Mouse (Mus musculus): Measurements from ENCODE around the gene Zfp93.
"Not testable (repeated sequence)": the region's sequence is repeated elsewhere in the genome, so short reads cannot be mapped to it uniquely, and the experiment has no call there.

Zfp93 gene

GRCm38 (mm10) chr7:24270288-24270672 is at the start of gene Zfp93:
Gene Zfp93 (plus strand): TSS chr7:24270420.
- peak; percentile 71 for DNase-seq (ENCODE audit: low spot score in 2 of 2)

DNA sequence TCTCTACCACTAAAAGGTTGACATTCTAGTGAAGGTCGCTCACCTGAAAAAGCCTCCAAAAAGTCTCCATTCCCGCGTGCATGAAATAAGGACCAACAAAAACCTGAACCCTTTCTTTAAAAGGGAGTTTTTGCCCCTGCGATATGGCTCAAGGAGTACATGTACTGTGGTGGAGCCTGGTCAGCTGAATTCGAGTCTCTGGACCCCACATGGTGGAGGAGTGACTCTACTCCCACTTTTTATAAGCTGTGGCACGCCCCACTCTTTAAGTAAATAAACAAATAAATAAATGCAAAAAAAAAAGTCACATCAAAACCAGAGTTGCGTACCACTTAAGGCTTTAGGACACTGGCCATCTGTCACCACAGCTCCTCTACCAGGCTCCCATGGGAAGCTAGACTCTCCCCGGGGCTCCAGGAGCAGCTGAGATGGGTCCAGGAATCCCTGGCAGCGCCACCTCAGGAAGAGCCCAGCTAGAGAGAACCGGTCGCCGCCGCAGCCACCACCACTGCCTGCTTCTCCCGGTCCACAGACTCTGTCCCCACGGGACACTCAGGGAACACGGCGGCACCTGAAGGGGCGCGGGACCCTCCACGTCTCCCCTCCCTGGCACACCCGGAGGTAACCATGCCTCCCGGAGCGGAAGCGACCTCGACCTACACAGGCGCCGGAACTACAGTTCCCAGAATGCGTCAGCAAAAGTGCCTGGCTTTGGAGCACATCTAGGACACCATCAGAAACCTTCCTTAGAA is 33.0 kb upstream of the Zfp93 start, which contains the start of gene Zfp109:
Zfp109 (minus strand) TSS at position 521 of the 752 bp plus-strand sequence.
- peak; percentile 39 to 60 for DNase-seq (ENCODE audit: low spot score in 2 of 2)

GRCm38 (mm10) chr7:24253779-24254615 is 16.2 kb upstream of the Zfp93 start:
- no peak for DNase-seq (ENCODE audit: low spot score in 2 of 2)

- peak; percentile 76 to 78 for DNase-seq (ENCODE audit: low spot score in 2 of 2)
These were observed 15.4 kb upstream of the Zfp93 start, which contains the start of gene Zfp108 for GRCm38 (mm10) chr7:24254633-24255474. Gene Zfp108 (plus strand): TSS chr7:24254794.

GRCm38 (mm10) chr7:24259306-24259999 is 10.8 kb upstream of the Zfp93 start:
- no peak for DNase-seq (ENCODE audit: low spot score in 2 of 2)

- no peak for DNase-seq (ENCODE audit: low spot score in 2 of 2)
These were observed 10.3 kb upstream of the Zfp93 start for GRCm38 (mm10) chr7:24260000-24260312.

- DNase-seq (ENCODE audit: low spot score in 2 of 2): no peak
These were observed 1.8 kb upstream of the Zfp93 start for GRCm38 (mm10) chr7:24268176-24269155.

DNA sequence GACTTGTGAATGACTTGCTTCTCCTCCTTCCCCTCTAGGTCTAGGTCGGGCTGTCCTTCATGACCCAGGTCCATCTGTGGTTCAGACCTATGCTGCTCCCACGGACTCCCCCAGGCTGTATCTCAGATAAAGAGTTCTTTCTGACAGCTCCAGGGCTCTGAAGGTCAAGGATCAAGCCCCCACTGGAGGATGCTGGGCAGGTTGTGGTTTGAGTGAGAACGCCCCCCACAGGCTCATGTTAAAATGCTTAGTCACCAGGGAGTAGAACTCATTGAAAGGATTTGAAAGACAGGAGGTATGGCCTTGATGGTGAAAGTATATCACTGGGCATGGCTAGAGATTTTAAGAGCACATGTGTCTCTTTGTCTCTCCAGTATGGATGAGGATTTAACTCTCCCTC is 964 bp upstream of the Zfp93 start:
- DNase-seq (ENCODE audit: low spot score in 2 of 2): no peak

DNA sequence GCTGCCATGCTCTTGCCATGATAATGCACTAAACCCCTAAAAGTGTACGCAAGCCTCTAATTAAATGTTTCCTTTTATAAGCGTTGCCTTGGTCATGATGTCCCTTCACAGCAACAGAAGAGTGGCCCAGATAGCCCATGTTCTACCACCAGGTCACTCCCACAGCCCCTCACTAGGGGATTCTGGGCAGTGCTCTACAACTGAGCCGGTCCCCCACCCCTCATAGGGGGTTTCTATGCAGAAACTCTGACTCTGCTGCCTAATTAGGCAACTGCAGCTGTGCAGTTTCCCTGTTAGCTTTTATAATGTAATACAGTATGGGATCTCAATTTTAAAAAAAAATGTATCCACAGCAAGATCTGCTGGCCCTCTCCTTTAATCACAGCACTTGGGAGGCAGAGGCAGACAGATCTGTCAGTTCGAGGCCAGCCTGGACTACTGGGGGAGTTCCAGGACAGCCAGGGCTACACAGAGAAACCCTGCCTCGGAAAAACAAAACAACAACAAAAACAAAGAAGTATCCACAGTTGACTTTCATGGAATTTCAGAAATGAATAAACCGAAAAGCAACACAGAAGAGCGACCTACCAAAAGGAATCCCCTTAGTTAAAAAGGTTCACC is 443 bp upstream of the Zfp93 start:
- no peak for DNase-seq (ENCODE audit: low spot score in 2 of 2)

DNA sequence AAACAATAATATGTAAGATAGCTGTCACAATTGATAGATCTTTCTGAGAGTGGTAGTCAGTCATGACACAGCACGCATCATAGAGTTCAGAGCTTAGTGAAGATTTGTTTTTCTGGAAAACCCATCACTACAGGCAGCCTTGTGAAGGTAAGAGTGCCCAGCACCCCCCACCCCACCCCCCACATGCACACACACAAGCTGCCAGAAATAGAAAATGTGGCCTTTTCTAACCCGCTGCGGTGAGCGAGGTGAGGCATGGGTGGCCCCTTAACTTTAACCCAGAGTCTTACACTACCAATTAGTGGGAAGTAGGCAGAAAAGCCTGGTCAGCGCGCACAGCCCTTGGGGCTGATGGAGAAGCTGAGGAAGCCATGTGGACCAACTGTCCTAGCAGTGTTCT is 971 bp downstream of the Zfp93 start:
- no peak for DNase-seq (ENCODE audit: low spot score in 2 of 2)

- no peak for DNase-seq (ENCODE audit: low spot score in 2 of 2)
These were observed 4.2 kb downstream of the Zfp93 start for GRCm38 (mm10) chr7:24274456-24274855.

DNA sequence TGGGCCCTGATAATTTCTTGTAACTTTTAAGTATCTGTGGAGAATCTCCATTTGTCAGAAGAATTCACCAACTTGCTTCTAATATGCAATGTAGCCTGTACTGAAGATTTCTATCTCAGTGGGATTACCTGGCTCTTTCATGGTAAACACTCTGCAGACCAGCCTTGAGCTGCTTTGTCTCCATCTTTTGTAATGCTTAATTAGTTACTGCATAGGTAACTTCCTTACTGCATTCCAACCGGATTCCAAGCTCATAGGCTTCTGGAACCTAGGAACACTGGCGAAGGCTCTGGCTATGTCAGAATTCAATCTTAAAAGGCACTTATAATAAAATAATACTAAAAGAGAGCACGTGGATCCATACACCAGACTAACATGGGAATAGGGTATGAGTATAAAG is 8.6 kb downstream of the Zfp93 start:
- not testable (repeated sequence) for DNase-seq (ENCODE audit: low spot score in 2 of 2)

DNA sequence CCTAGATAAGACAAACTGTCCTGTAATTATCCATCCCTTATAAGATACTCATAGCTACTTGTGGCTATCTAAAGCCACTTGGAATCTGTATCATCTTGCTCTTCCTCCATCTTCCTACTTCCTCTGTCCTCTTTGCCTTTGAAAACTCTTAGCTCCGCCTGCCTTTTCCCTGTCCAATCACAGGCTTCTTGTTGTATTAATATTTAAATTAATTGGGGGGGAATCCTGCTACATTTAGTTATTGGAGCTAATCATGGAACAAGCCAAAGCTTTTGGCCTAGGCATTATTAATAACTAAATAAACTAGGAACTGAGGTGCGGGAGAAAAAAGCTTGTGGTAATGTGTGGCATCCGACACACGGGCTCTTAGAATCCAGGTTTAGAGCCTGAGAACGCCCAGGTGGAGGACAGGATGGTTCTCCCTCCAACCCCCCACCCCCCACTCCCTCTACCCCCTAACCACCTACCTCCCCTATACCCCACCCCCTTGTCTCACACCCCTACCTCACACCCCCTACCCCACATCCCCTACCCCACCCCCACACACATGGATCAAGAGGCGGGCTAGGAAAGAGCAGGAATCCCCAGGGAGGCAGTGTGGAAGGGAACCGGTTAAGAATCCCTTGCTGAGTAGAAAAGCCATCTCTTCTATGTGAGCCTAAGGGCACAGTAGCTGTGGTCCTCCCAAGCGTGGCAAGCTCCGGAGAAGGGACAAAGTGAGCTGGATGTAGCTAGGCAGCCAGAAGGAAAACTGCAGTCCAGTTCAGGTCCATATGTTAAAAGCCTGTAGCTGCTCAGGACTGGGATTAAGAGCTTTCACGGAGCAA is 10.0 kb downstream of the Zfp93 start:
- DNase-seq (ENCODE audit: low spot score in 2 of 2): no peak

GRCm38 (mm10) chr7:24280858-24281145 is 10.6 kb downstream of the Zfp93 start:
- no peak for DNase-seq (ENCODE audit: low spot score in 2 of 2)

DNA sequence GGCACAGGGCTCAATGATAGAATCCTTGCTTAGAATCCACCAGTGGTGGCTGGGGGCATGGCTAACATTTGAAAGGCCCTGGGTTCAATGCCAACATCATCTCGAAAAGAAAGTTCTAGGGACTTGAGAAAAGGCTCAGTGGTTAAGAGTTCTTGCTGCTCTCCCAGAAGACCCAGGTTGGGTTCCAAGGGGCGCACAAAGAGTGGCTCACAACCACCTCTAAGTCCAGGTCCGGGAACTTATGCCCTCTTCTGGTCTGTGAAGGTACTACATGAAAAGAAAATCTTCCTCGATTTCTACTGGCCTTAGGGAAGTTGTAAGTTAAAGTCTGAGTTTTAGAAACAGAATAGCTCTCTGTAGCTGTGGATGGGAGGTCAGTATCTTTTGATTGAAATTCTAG is 15.9 kb downstream of the Zfp93 start:
- no peak for DNase-seq (ENCODE audit: low spot score in 2 of 2)

DNA sequence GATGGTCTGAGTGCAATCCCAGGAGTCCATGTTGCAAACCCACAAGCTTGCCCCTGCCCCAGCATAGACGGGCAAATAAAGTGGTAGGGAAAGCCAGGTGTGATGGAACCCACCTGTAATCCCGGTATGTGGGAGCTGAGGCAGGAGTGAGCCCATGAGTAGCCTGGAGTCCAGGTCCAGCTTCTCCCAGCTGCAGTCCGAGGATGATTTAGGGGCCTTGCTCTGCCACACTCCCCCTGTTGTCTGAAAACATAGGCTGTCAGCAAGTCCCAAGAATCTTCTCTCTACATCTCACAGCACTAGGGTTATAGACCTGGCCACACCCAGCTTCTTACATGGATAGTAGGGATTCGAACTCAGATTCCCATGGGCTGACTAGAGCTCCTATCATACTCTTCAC is 16.7 kb downstream of the Zfp93 start:
- no peak for DNase-seq (ENCODE audit: low spot score in 2 of 2)

DNA sequence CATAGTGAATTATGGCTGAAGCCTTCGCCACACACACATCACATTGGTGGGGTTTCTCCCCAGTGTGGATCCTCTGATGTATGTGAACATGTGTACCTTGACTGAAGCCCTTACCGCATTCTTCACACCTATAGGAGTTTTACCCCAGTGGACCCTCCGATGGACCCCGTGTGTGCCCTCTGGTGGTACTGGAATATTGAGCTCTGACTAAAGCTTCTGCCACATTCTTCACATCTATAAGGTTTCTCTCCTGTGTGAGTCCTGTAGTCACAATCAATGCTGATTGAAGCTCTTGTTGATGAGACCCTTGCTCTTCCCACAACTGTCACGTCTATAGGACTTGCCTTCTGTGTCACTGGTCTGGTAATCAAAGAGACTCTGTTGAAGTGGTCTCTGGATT is 17.4 kb downstream of the Zfp93 start:
- no peak for DNase-seq (ENCODE audit: low spot score in 2 of 2)

GRCm38 (mm10) chr7:24288512-24288911 is 18.3 kb downstream of the Zfp93 start:
- DNase-seq (ENCODE audit: low spot score in 2 of 2): no peak

- DNase-seq (ENCODE audit: low spot score in 2 of 2): no peak
These were observed 20.0 kb downstream of the Zfp93 start for GRCm38 (mm10) chr7:24290106-24290693.
